Mouse (Mus musculus) CH12.LX (cell line): ENCODE measurements at regions not wholly inside any gene's neighbourhood (a gene's known extent, or its start where the extent isn't known, plus 50 kb on each side); places are given as distances from the start of the nearest gene placed in this dataset.

Experiments
- DNase-seq: peaks from one replicate; pipeline ENCODE4 v3.0.0-alpha.2; 2013; ENCODE audit errors: extremely low read depth
- H3K27ac ChIP-seq: 2 replicates; pipeline ENCODE4 v1.5.1; 2012; ENCODE audit warnings: low read depth, mild to moderate bottlenecking, control low read depth, moderate library complexity; ENCODE audit not compliant: insufficient read depth
- H3K27me3 ChIP-seq: replicated peaks from 2 replicates; pipeline ENCODE3; 2012; ENCODE audit warnings: inconsistent platforms
- H3K36me3 ChIP-seq, 2 experiments: replicated peaks in 1 of 2; 2 replicates each; pipeline versions ENCODE3 to v1.6.1; 2012; ENCODE audit warnings: inconsistent platforms in 1 of 2, low read length in 1 of 2, mild to moderate bottlenecking in 1 of 2, mixed read lengths in 1 of 2, moderate library complexity in 1 of 2; ENCODE audit not compliant: control insufficient read depth in 1 of 2, insufficient read depth in 1 of 2
- H3K4me1 ChIP-seq, 2 experiments: 2 replicates each; pipeline ENCODE4 v1.6.1; 2012; ENCODE audit warnings: inconsistent platforms in 1 of 2, moderate library complexity in 1 of 2; ENCODE audit not compliant: insufficient read depth in 2 of 2, control insufficient read depth in 1 of 2
- H3K4me2 ChIP-seq: 2 replicates; pipeline ENCODE4 v1.6.1; 2012; ENCODE audit warnings: low read depth, mild to moderate bottlenecking, control low read depth; ENCODE audit not compliant: poor library complexity, insufficient read depth, severe bottlenecking
- H3K4me3 ChIP-seq, 3 experiments: fragments of 150-350 bp in 1 of 3; sonication (generic) in 1 of 3; replicated peaks in 1 of 3; 2 replicates each; pipeline versions ENCODE3 to v1.5.1; 2011 to 2012; ENCODE audit warnings: low read depth in 2 of 3, low read length in 2 of 3, mild to moderate bottlenecking in 2 of 3, moderate library complexity in 2 of 3, control low read depth in 1 of 3, improper control_type of control experiment in 1 of 3, inconsistent platforms in 1 of 3, mixed read lengths in 1 of 3; ENCODE audit not compliant: poor library complexity in 1 of 3
- H3K79me2 ChIP-seq: replicated peaks from 2 replicates; pipeline ENCODE4 v1.6.1; 2012; ENCODE audit warnings: mild to moderate bottlenecking, moderate library complexity; ENCODE audit not compliant: control insufficient read depth, poor library complexity, insufficient read depth, severe bottlenecking; ENCODE audit errors: extremely low read depth
- H3K9ac ChIP-seq: 2 replicates; pipeline ENCODE4 v1.6.1; 2012; ENCODE audit warnings: low read depth, mild to moderate bottlenecking, control low read depth, moderate library complexity; ENCODE audit not compliant: insufficient read depth
- H3K9me3 ChIP-seq: replicated peaks from 2 replicates; pipeline ENCODE3; 2012; ENCODE audit warnings: low read length, inconsistent platforms, mixed read lengths
- CHD1 ChIP-seq: IDR thresholded peaks from 2 replicates; pipeline ENCODE4 v1.6.1; 2012; ENCODE audit warnings: low read depth, low read length, improper control_type of control experiment, inconsistent platforms
- CTCF ChIP-seq, 2 experiments: IDR thresholded peaks in 1 of 2; conservative IDR thresholded peaks in 1 of 2; 2 replicates each; pipeline ENCODE4 v1.5.1; 2011 to 2012; ENCODE audit warnings: low read depth in 2 of 2, low read length in 2 of 2, improper control_type of control experiment in 1 of 2, inconsistent platforms in 1 of 2, mild to moderate bottlenecking in 1 of 2, moderate library complexity in 1 of 2
- E2F4 ChIP-seq: IDR thresholded peaks from 2 replicates; pipeline ENCODE4 v1.6.1; 2011; ENCODE audit warnings: low read depth, low read length, improper control_type of control experiment; ENCODE audit not compliant: insufficient replicate concordance
- ELF1 ChIP-seq: IDR thresholded peaks from 2 replicates; pipeline ENCODE4 v1.6.1; 2014; ENCODE audit warnings: low read depth, mild to moderate bottlenecking, inconsistent platforms, low read length, improper control_type of control experiment
- EP300 ChIP-seq: IDR thresholded peaks from 2 replicates; pipeline ENCODE4 v1.6.1; 2011; ENCODE audit warnings: low read length, improper control_type of control experiment
- ETS1 ChIP-seq: conservative IDR thresholded peaks from 2 replicates; pipeline ENCODE4 v1.6.1; 2012; ENCODE audit warnings: low read depth, mild to moderate bottlenecking, inconsistent platforms, low read length, improper control_type of control experiment, moderate library complexity
- GABPA ChIP-seq: IDR thresholded peaks from 2 replicates; pipeline ENCODE4 v1.6.1; 2012; ENCODE audit warnings: low read depth, low read length, improper control_type of control experiment, inconsistent platforms; ENCODE audit not compliant: insufficient replicate concordance
- IRF4 ChIP-seq: IDR thresholded peaks from 2 replicates; pipeline ENCODE4 v1.6.1; 2014; ENCODE audit warnings: low read depth, mild to moderate bottlenecking, inconsistent platforms, low read length, improper control_type of control experiment
- JUN ChIP-seq: IDR thresholded peaks from 2 replicates; pipeline ENCODE4 v1.6.1; 2011; ENCODE audit warnings: low read depth, mild to moderate bottlenecking, low read length, improper control_type of control experiment, moderate library complexity; ENCODE audit not compliant: insufficient read depth
- JUND ChIP-seq: conservative IDR thresholded peaks from 2 replicates; pipeline ENCODE4 v1.6.1; 2011; ENCODE audit warnings: low read depth, low read length, improper control_type of control experiment
- MAFK ChIP-seq: IDR thresholded peaks from 2 replicates; pipeline ENCODE4 v1.6.1; 2011; ENCODE audit warnings: low read length, improper control_type of control experiment; ENCODE audit not compliant: insufficient replicate concordance
- MAZ ChIP-seq: IDR thresholded peaks from 2 replicates; pipeline ENCODE4 v1.6.1; 2012; ENCODE audit warnings: low read depth, mild to moderate bottlenecking, inconsistent platforms, low read length, improper control_type of control experiment, moderate library complexity
- MYC ChIP-seq: IDR thresholded peaks from 2 replicates; pipeline ENCODE4 v1.6.1; 2011; ENCODE audit warnings: low read depth, mild to moderate bottlenecking, improper control_type of control experiment, low read length
- NELFE ChIP-seq: IDR thresholded peaks from 2 replicates; pipeline ENCODE4 v1.6.1; 2011; ENCODE audit warnings: low read depth, low read length, improper control_type of control experiment
- NRF1 ChIP-seq: IDR thresholded peaks from 2 replicates; pipeline ENCODE4 v1.6.1; 2014; ENCODE audit warnings: low read depth, mild to moderate bottlenecking, inconsistent platforms, low read length, improper control_type of control experiment, moderate library complexity
- POLR2A ChIP-seq: IDR thresholded peaks from 2 replicates; pipeline ENCODE4 v1.6.1; 2011; ENCODE audit warnings: low read depth, mild to moderate bottlenecking, improper control_type of control experiment, low read length
- POLR2AphosphoS2 ChIP-seq: IDR thresholded peaks from 2 replicates; pipeline ENCODE4 v1.6.1; 2011; ENCODE audit warnings: low read depth, low read length, improper control_type of control experiment
- RAD21 ChIP-seq: IDR thresholded peaks from 2 replicates; pipeline ENCODE4 v1.6.1; 2011; ENCODE audit warnings: low read depth, mild to moderate bottlenecking, low read length, improper control_type of control experiment, moderate library complexity
- RCOR1 ChIP-seq: conservative IDR thresholded peaks from 2 replicates; pipeline ENCODE4 v1.6.1; 2012; ENCODE audit warnings: low read depth, mild to moderate bottlenecking, inconsistent platforms, low read length, improper control_type of control experiment
- SMC3 ChIP-seq: IDR thresholded peaks from 2 replicates; pipeline ENCODE4 v1.6.1; 2011; ENCODE audit warnings: low read depth, low read length, improper control_type of control experiment
- TBP ChIP-seq: conservative IDR thresholded peaks from 2 replicates; pipeline ENCODE4 v1.6.1; 2011; ENCODE audit warnings: low read depth, low read length, improper control_type of control experiment
- USF1 ChIP-seq: IDR thresholded peaks from 2 replicates; pipeline ENCODE4 v1.6.1; 2014; ENCODE audit warnings: low read depth, mild to moderate bottlenecking, inconsistent platforms, low read length, improper control_type of control experiment
- ZKSCAN1 ChIP-seq: IDR thresholded peaks from 2 replicates; pipeline ENCODE4 v1.6.1; 2012; ENCODE audit warnings: low read depth, inconsistent platforms, low read length, improper control_type of control experiment, borderline replicate concordance
- ZMIZ1 ChIP-seq: IDR thresholded peaks from 2 replicates; pipeline ENCODE4 v1.6.1; 2012; ENCODE audit warnings: low read depth, mild to moderate bottlenecking, inconsistent platforms, low read length, improper control_type of control experiment
- dilution Hi-C: fragments of 300-500 bp; cut with MboI; formaldehyde crosslinking; loops from 2 replicates; pipeline ENCODE4 v1.14.3; 2020; ENCODE audit warnings: low sequenced_read_pairs; ENCODE audit not compliant: extremely low pct_unique_long_range_greater_than_20kb, extremely low pct_ligation_motif_present
- in situ Hi-C: fragments of 300-500 bp; cut with MboI; formaldehyde crosslinking; loops from 3 replicates; pipeline ENCODE4 v1.14.3; 2019; ENCODE audit warnings: low sequenced_read_pairs, low pct_ligation_motif_present, low pct_unique_long_range_greater_than_20kb, mixed read lengths

- Histone ChIP-seq H3K36me3 (no peaks in the 10 kb centered on the region), H3K27ac (no peak overlapping the region), H3K4me3 (no peak overlapping the region), H3K79me2 (no peaks in the 10 kb centered on the region), H3K27me3 (no peaks in the 10 kb centered on the region), H3K9ac (no peak overlapping the region), H3K4me1 (no peaks in the 10 kb centered on the region), H3K4me2 (no peak overlapping the region), H3K9me3 (no peaks in the 10 kb centered on the region)
- dilution Hi-C loops, result no loop called here
- in situ Hi-C loops, result no loop called here
- DNase-seq, result no peak
- TF ChIP-seq TBP, result no peak
- TF ChIP-seq ZMIZ1, result no peak
- no peak for TF ChIP-seq EP300
- no peak for TF ChIP-seq POLR2AphosphoS2
- no peak for TF ChIP-seq GABPA
- no peak for TF ChIP-seq MAZ
- TF ChIP-seq ZKSCAN1, result no peak
- TF ChIP-seq ETS1, result no peak
- no peak for TF ChIP-seq NELFE
- no peak for TF ChIP-seq CHD1
- TF ChIP-seq ELF1, result no peak
- no peak for TF ChIP-seq RAD21
These were observed 585.4 kb upstream of the Plxna2 start for GRCm38 (mm10) chr1:194032603-194033002.

- Histone ChIP-seq H3K4me1 (no peaks in the 10 kb centered on the region), H3K27me3 (no peaks in the 10 kb centered on the region)
- dilution Hi-C loops, result no loop called here
These were observed 587.3 kb upstream of the Plxna2 start for GRCm38 (mm10) chr1:194030651-194031228.

GRCm38 (mm10) chr1:194026958-194027692, 590.9 kb upstream of the Plxna2 start:
- peaks cover 4% of the 10 kb centered on the region for H3K27me3 ChIP-seq
- H3K4me2 ChIP-seq, result no peak overlapping the region
- no peak overlapping the region for H3K4me3 ChIP-seq
- H3K4me1 ChIP-seq, result no peaks in the 10 kb centered on the region
- H3K27ac ChIP-seq, result no peak overlapping the region
- dilution Hi-C loops, result no loop called here
- no peak for DNase-seq
- no peak overlapping the region for H3K9ac ChIP-seq
- H3K36me3 ChIP-seq, result no peaks in the 10 kb centered on the region
- in situ Hi-C loops, result no loop called here
- no peaks in the 10 kb centered on the region for H3K9me3 ChIP-seq
- no peaks in the 10 kb centered on the region for H3K79me2 ChIP-seq
- TF ChIP-seq MAFK, result no peak
- TF ChIP-seq CTCF (conservative IDR thresholded peaks at IDR 0.05 in 1 of 2, IDR thresholded peaks at IDR 0.05 in 1 of 2; ENCODE audit: low read depth in 2 of 2, low read length in 2 of 2), result no peak
- TF ChIP-seq IRF4, result no peak
- TF ChIP-seq ZMIZ1, result no peak
- TF ChIP-seq POLR2A, result no peak
- no peak for TF ChIP-seq CHD1
- TF ChIP-seq GABPA, result no peak
- TF ChIP-seq MAZ, result no peak
- TF ChIP-seq JUND, result no peak
- no peak for TF ChIP-seq SMC3
- no peak for TF ChIP-seq USF1
- no peak for TF ChIP-seq MYC
- no peak for TF ChIP-seq RCOR1
- TF ChIP-seq NRF1, result no peak
- no peak for TF ChIP-seq ELF1
- TF ChIP-seq E2F4, result no peak
- no peak for TF ChIP-seq JUN

More at GRCm38 (mm10) chr1:194030651-194031228, 587.3 kb upstream of the Plxna2 start:
- no peak overlapping the region for H3K9ac ChIP-seq
- DNase-seq, result no peak
- H3K9me3 ChIP-seq, result no peaks in the 10 kb centered on the region
- in situ Hi-C loops, result no loop called here
- TF ChIP-seq ETS1, result no peak
- TF ChIP-seq SMC3, result no peak
- H3K27ac ChIP-seq, result no peak overlapping the region
- H3K36me3 ChIP-seq, result no peaks in the 10 kb centered on the region
- H3K4me2 ChIP-seq, result no peak overlapping the region
- no peaks in the 10 kb centered on the region for H3K79me2 ChIP-seq
- H3K4me3 ChIP-seq, result no peak overlapping the region
